Mouse (Mus musculus) heart, adult 2 months (tissue): Measurements from ENCODE around the gene Hsd17b6. TPM values are rescaled to one million over a fixed set of nuclear protein-coding genes. Genes with fewer than 3 reads are reported as not detected.
A peak's percentile ranks its signal among the peaks of the same experiment; 100 is the strongest.

ENCODE experiments used
- DNase-seq, 2 experiments: peaks; one replicate each; pipeline ENCODE4 v3.0.0; 2021
- H3K27ac ChIP-seq: fragments of 200-600 bp; 2 replicates; pipeline ENCODE4 v1.8.1; 2022
- H3K27me3 ChIP-seq: fragments of 200-500 bp; 2 replicates; pipeline ENCODE4 v1.6.1; 2012; ENCODE audit warnings: mild to moderate bottlenecking, low read length, inconsistent platforms, mixed read lengths; ENCODE audit not compliant: control insufficient read depth, insufficient read depth
- H3K36me3 ChIP-seq: fragments of 200-500 bp; 2 replicates; pipeline ENCODE4 v1.6.1; 2012; ENCODE audit warnings: low read length, inconsistent platforms; ENCODE audit not compliant: control insufficient read depth, insufficient read depth
- H3K4me1 ChIP-seq: fragments of 200-500 bp; 2 replicates; pipeline ENCODE4 v1.6.1; 2011; ENCODE audit warnings: low read length; ENCODE audit not compliant: control insufficient read depth, insufficient read depth
- H3K4me3 ChIP-seq: fragments of 200-600 bp; 2 replicates; pipeline ENCODE4 v1.8.1; 2022
- H3K79me2 ChIP-seq: fragments of 200-500 bp; replicated peaks from 2 replicates; pipeline ENCODE4 v1.6.1; 2012; ENCODE audit warnings: mild to moderate bottlenecking, inconsistent platforms, low read length, moderate library complexity, mixed read lengths; ENCODE audit not compliant: control insufficient read depth, insufficient read depth
- H3K9ac ChIP-seq: fragments of 200-500 bp; 2 replicates; pipeline ENCODE4 v1.6.1; 2012; ENCODE audit warnings: low read depth, mild to moderate bottlenecking, control low read depth, inconsistent platforms, low read length, mixed read lengths
- CTCF ChIP-seq: fragments of 200-600 bp; IDR thresholded peaks from 2 replicates; pipeline ENCODE4 v1.8.1; 2022; ENCODE audit warnings: antibody characterized with exemption, mild to moderate bottlenecking, moderate library complexity
- EP300 ChIP-seq: fragments of 200-500 bp; IDR thresholded peaks from 2 replicates; pipeline ENCODE4 v1.6.1; 2011; ENCODE audit warnings: low read depth, low read length, control low read depth; ENCODE audit not compliant: insufficient read depth
- POLR2A ChIP-seq: fragments of 200-500 bp; IDR thresholded peaks from 2 replicates; pipeline ENCODE4 v1.6.1; 2011; ENCODE audit warnings: mild to moderate bottlenecking, low read depth, low read length, control low read depth; ENCODE audit not compliant: insufficient read depth
- WGBS: fragments of 180-500 bp; shearing (Covaris S2); methylation state at CpG from one replicate; pipeline ENCODE4 v1.1.7; 2018; 5-methylcytosine and 5-hydroxymethylcytosine counted together
- intact Hi-C: fragments of 180-260 bp; cut with DNase I; formaldehyde crosslinking; loops from one replicate; pipeline ENCODE4 v1.15.1; 2025
- polyA plus RNA-seq: library from polyadenylated mRNA; depleted of rRNA; stranded (reverse); fragments of >200 nt; gene quantifications from 2 replicates; pipeline ENCODE4 v1.2.3, GENCODE M21; 2012
- total RNA-seq, 2 experiments: library from RNA; stranded (reverse); gene quantifications; 2 replicates each; pipeline ENCODE4 v1.2.3; 2021

Gene Hsd17b6
- total and polyA plus RNA-seq, 3 experiments = not detected

GRCm38 (mm10) chr10:128037921-128038320 is 30.5 kb upstream of the Hsd17b6 start:
- no peaks in the 10 kb centered on the region for H3K27me3 ChIP-seq
- no peak overlapping the region; the same call in 1 of the 2 replicates for H3K4me3 ChIP-seq
- no peak for TF ChIP-seq EP300
- no peak for TF ChIP-seq POLR2A
- no peak for TF ChIP-seq CTCF
- H3K9ac ChIP-seq = no peak overlapping the region
- intact Hi-C loops = loop anchor here (1.0 kb wide), 1 partner anchor 45 kb away; the partner anchor contains the start of gene Atp5b
- WGBS = 49% methylated on average over 3 of the region's 3 CpGs
- no peak for DNase-seq
- peaks cover 12% of the 10 kb centered on the region for H3K79me2 ChIP-seq
- H3K36me3 ChIP-seq = peaks cover 32% of the 10 kb centered on the region
- H3K27ac ChIP-seq = peak overlapping the region; percentile 5; the same call in 1 of the 2 replicates
- H3K4me1 ChIP-seq = peaks cover 13% of the 10 kb centered on the region

- peak overlapping the region; percentile 94 for H3K4me3 ChIP-seq
- H3K4me1 ChIP-seq = peaks cover 13% of the 10 kb centered on the region
- WGBS = 3% methylated on average over 10 of the region's 10 CpGs
- peak overlapping the region; percentile 31; the same call in 1 of the 2 replicates for H3K9ac ChIP-seq
- peak; percentile 61 to 75 for DNase-seq
- intact Hi-C loops = loop anchor here (1.0 kb wide), 1 partner anchor 46 kb away; the partner anchor contains the start of gene Atp5b
- peaks cover 12% of the 10 kb centered on the region for H3K79me2 ChIP-seq
- peak overlapping the region; percentile 98 for H3K27ac ChIP-seq
- H3K36me3 ChIP-seq = peaks cover 32% of the 10 kb centered on the region
- no peak for TF ChIP-seq CTCF
- TF ChIP-seq POLR2A = peak; percentile 66; the same call in 1 of the 2 replicates
- 0 out of 2 replicates have a peak, but pooled peaks have one; percentile 13 for TF ChIP-seq EP300
- no peaks in the 10 kb centered on the region for H3K27me3 ChIP-seq
Observed at GRCm38 (mm10) chr10:128036746-128037425, 29.5 kb upstream of the Hsd17b6 start.

GRCm38 (mm10) chr10:128030860-128031259 is 23.4 kb upstream of the Hsd17b6 start:
- peaks cover 2% of the 10 kb centered on the region; the same call in 1 of the 2 replicates for H3K79me2 ChIP-seq
- DNase-seq = no peak
- WGBS = 24% methylated on average over 2 of the region's 2 CpGs
- no peak overlapping the region for H3K27ac ChIP-seq
- no peaks in the 10 kb centered on the region; the same call in 1 of the 2 replicates for H3K36me3 ChIP-seq
- H3K9ac ChIP-seq = no peak overlapping the region
- H3K4me3 ChIP-seq = no peak overlapping the region
- intact Hi-C loops = no loop called here
- TF ChIP-seq POLR2A (no peak), CTCF (no peak), EP300 (no peak)
- H3K27me3 ChIP-seq = no peaks in the 10 kb centered on the region
- peaks cover 2% of the 10 kb centered on the region for H3K4me1 ChIP-seq

GRCm38 (mm10) chr10:128029931-128030330 is 22.5 kb upstream of the Hsd17b6 start:
- H3K36me3 ChIP-seq = no peaks in the 10 kb centered on the region; the same call in 1 of the 2 replicates
- peaks cover 2% of the 10 kb centered on the region for H3K4me1 ChIP-seq
- no peak overlapping the region for H3K27ac ChIP-seq
- no peak for DNase-seq
- intact Hi-C loops = no loop called here
- 95% methylated on average over 7 of the region's 7 CpGs for WGBS
- no peaks in the 10 kb centered on the region for H3K27me3 ChIP-seq
- no peak overlapping the region for H3K4me3 ChIP-seq
- no peak for TF ChIP-seq CTCF
- no peak for TF ChIP-seq POLR2A
- TF ChIP-seq EP300 = no peak
- no peaks in the 10 kb centered on the region for H3K79me2 ChIP-seq
- no peak overlapping the region for H3K9ac ChIP-seq

- Histone ChIP-seq H3K27me3 (no peaks in the 10 kb centered on the region), H3K36me3 (no peaks in the 10 kb centered on the region), H3K4me3 (no peak overlapping the region), H3K4me1 (no peaks in the 10 kb centered on the region), H3K9ac (no peak overlapping the region), H3K79me2 (no peaks in the 10 kb centered on the region), H3K27ac (no peak overlapping the region)
- no peak for TF ChIP-seq POLR2A
- 97% methylated on average over 10 of the region's 10 CpGs for WGBS
- intact Hi-C loops = no loop called here
- no peak for DNase-seq
Observed at GRCm38 (mm10) chr10:128023496-128023895, 16.1 kb upstream of the Hsd17b6 start.

- TF ChIP-seq POLR2A = no peak
- TF ChIP-seq EP300 = no peak
- no peak for TF ChIP-seq CTCF
- Histone ChIP-seq H3K36me3 (no peaks in the 10 kb centered on the region), H3K4me3 (no peak overlapping the region), H3K9ac (no peak overlapping the region), H3K4me1 (no peaks in the 10 kb centered on the region), H3K27me3 (no peaks in the 10 kb centered on the region), H3K79me2 (no peaks in the 10 kb centered on the region), H3K27ac (no peak overlapping the region)
- intact Hi-C loops = no loop called here
- WGBS = 98% methylated on average over 5 of the region's 5 CpGs
- no peak for DNase-seq
Observed at GRCm38 (mm10) chr10:128022196-128022595, 14.8 kb upstream of the Hsd17b6 start.
